Mouse (Mus musculus) G1E-ER4 (cell line): ENCODE data around the gene Cit. TPM values are rescaled to one million over a fixed set of nuclear protein-coding genes. Genes with fewer than 3 reads are reported as not detected.

Source experiments
- GATA1 ChIP-seq: IDR thresholded peaks from one replicate; pipeline ENCODE4 v1.8.0; 2012; ENCODE audit warnings: low read length, inconsistent platforms
- polyA plus RNA-seq: library from polyadenylated mRNA; stranded (reverse); fragments of >175 nt; gene quantifications from 2 replicates; pipeline ENCODE4 v1.2.3, GENCODE M21; 2012

Gene Cit
- polyA plus RNA-seq, 1 experiment = 40.0 TPM

GRCm38 (mm10) chr5:115872956-115873355 is 27.9 kb downstream of the Cit start:
- TF ChIP-seq GATA1 = no peak

DNA sequence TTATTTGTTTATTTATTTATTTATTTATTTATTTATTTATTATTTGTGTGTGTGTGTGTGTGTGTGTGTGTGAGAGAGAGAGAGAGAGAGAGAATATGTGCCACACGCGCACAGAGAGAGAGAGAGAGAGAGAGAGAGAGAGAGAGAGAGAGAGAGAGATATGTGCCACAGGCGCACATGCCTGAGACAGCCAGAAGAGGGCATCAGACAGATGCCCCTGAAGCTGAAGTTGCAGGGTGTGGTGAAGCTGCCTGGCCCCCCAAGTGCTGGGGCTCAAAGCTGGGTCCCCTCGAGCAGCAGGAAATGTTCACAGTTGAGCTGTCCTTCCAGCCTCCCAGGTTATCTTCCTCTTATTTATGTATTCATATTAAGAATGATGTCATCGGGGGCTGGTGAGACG is 32.3 kb downstream of the Cit start:
- TF ChIP-seq GATA1 = no peak

- TF ChIP-seq GATA1 = no peak
These were observed 37.1 kb downstream of the Cit start for GRCm38 (mm10) chr5:115882165-115882564.

DNA sequence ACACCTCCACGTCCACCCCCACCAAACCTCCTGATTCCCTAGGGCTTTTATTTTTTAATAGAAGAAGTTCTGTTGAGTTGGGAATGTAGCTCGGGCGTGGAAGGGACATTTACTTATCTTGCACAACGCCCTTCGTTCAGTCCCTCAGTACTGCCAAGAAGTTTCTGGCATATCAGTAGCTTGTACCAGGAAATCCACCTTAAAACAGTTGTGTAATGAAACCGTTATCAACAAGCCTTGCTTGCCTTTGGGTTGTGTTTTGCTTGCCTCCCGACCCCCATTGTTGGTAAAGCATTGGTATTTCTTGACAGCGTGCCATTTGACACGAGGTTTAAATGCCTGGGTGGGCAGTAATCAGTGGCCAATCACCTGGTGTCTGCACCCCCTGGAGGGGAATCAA is 39.4 kb downstream of the Cit start:
- TF ChIP-seq GATA1 = no peak

GRCm38 (mm10) chr5:115893772-115894171 is 48.7 kb downstream of the Cit start:
- TF ChIP-seq GATA1 = no peak

GRCm38 (mm10) chr5:115897036-115897435 is 52.0 kb downstream of the Cit start:
- no peak for TF ChIP-seq GATA1

DNA sequence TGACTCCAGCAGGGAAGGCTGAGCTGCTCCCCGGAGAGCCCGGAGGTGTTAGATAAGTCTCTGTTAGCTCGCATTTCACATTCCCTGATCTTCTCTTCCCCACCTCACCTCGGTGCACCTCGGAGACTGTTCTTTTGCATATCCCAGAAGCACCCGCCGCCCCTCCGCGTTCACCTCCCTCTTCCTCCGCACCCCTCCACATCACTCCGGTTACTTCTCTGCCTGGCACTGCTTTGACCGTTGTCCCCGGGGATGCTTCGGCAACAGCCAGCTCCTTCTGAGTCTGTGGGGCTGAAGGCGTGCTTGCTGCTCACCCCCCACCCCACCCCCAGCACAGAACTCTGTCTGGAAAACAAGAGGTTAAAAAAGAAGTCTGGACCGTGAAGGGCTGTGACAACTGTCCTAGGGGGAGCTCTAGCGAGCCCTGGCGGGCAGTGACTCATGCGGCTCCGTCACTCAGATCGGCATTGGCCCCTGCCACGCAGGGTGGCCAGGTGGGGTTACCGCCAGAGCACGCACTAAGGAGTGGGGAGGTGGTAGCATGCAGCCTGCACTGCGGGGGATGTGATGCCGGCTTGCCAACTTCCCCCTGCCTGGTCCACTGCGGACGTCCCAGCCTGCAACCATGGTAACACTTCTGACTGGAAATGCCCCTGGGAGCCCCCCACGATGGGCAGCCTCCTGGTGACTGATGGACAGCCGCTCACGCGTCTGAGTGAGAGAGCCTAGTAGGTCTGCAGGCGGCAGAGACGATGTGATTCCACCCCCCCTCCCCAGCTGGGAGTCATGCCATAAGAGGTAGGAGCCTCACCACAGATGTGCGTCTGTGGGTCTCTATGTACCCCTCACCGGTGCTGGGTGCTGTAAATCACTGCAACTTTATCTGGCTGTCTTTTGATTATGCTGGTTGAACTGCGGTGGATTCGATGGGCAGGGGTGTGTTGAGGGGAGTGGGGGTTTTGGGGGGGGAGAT is 62.2 kb downstream of the Cit start:
- TF ChIP-seq GATA1 = no peak

- no peak for TF ChIP-seq GATA1
These were observed 63.2 kb downstream of the Cit start for GRCm38 (mm10) chr5:115908251-115908650.

GRCm38 (mm10) chr5:115908699-115909098 is 63.6 kb downstream of the Cit start:
- TF ChIP-seq GATA1 = no peak

- TF ChIP-seq GATA1 = no peak
These were observed 64.0 kb downstream of the Cit start for GRCm38 (mm10) chr5:115909106-115909505.

DNA sequence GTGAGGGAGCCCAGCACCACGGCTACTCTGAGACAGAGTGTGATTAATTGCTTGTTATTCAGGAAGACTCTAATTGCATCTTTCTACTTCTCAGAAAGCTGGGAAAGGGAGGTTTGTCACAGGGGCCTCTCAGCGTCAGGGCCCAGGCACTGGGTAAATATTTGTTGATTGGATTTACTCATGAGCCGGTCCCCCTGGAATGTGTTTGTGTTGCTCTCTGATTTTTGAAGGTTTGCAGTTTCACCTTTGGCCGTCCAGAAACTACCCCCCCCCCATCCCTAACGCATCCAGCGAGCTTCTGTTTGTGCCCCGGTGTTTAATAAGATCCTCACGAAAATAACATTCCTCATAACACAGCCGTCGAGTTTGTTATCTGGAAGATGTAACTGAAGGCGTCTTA is 65.4 kb downstream of the Cit start:
- no peak for TF ChIP-seq GATA1

GRCm38 (mm10) chr5:115915481-115915880 is 70.4 kb downstream of the Cit start:
- no peak for TF ChIP-seq GATA1

DNA sequence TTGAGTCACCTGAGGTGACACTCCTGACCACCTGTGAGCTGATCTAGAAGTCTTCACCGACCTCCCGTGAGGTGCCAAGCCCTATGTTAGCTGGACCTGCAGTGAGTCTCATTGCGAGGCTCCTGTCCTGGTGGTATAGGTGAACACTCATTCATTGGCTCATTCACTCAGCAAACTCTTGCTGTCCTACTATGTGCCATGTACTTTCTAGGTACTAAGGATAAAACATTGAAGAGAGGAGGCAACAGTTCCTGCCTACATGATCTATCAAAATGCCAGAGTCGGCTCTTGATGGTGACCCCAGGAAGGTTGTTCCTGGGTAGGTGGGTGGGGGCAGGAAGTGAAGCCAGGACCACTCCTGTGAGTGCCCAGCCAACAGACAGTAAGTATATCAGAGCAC is 72.9 kb downstream of the Cit start:
- no peak for TF ChIP-seq GATA1

- TF ChIP-seq GATA1 = no peak
These were observed 73.7 kb downstream of the Cit start for GRCm38 (mm10) chr5:115918597-115919351.

- no peak for TF ChIP-seq GATA1
These were observed 76.9 kb downstream of the Cit start for GRCm38 (mm10) chr5:115921990-115922389.

- TF ChIP-seq GATA1 = no peak
These were observed 79.9 kb downstream of the Cit start for GRCm38 (mm10) chr5:115924946-115925345.

GRCm38 (mm10) chr5:115928786-115929507 is 83.9 kb downstream of the Cit start:
- no peak for TF ChIP-seq GATA1
